Mouse (Mus musculus): ENCODE results near the gene Hmgcr.

DNA sequence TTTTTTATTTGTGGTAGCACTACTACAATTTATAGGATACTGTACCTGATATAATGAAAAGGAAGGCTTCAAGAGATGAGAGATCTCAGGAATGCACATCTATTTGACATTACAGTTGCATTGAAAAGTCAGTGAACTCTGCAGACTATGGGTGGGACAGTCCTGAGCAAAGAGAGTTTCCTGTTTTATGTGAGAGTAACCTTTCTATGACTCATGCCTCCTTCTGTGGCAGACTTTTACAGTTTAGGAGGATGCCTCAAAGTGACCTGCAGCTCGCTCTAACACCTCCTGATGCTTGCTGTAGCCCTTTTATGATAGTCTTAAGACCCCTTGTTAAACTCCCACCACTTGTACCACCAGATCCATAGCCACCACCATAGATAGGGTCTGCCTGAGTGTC, 6.3 kb upstream of the Hmgcr start:
- no peak for TF ChIP-seq CTCF (IDR thresholded peaks at IDR 0.05; ENCODE audit: control insufficient read depth, insufficient read depth, low read length)
- TF ChIP-seq POLR2A (IDR thresholded peaks at IDR 0.05; ENCODE audit: borderline replicate concordance, control insufficient read depth, low read depth, low read length): no peak
